Mouse (Mus musculus) erythroblast, embryonic 14.5 days (primary cell): Measurements from ENCODE around the gene Zranb1. TPM values are rescaled to one million over a fixed set of nuclear protein-coding genes. Genes with fewer than 3 reads are reported as not detected.

Source experiments
- H3K27me3 ChIP-seq: 2 replicates; pipeline ENCODE4 v1.6.1; 2012; ENCODE audit warnings: inconsistent platforms; ENCODE audit not compliant: control insufficient read depth
- H3K36me3 ChIP-seq: 2 replicates; pipeline ENCODE4 v1.6.1; 2012; ENCODE audit warnings: mild to moderate bottlenecking, inconsistent platforms; ENCODE audit not compliant: control insufficient read depth
- H3K4me1 ChIP-seq: 2 replicates; pipeline ENCODE4 v1.6.1; 2012; ENCODE audit warnings: inconsistent platforms; ENCODE audit not compliant: control insufficient read depth
- H3K4me3 ChIP-seq: replicated peaks from 2 replicates; pipeline ENCODE3; 2012; ENCODE audit warnings: moderate library complexity, mild to moderate bottlenecking, inconsistent platforms
- H3K9me3 ChIP-seq: 2 replicates; pipeline ENCODE4 v1.6.1; 2012; ENCODE audit warnings: low read length, inconsistent platforms, mixed read lengths; ENCODE audit not compliant: control insufficient read depth
- GATA1 ChIP-seq: IDR thresholded peaks from 2 replicates; pipeline ENCODE4 v1.6.1; 2012; ENCODE audit warnings: low read length, inconsistent platforms, mixed read lengths
- TAL1 ChIP-seq: IDR thresholded peaks from 3 replicates; pipeline ENCODE4 v1.6.1; 2012; ENCODE audit warnings: low read length, inconsistent platforms, mixed read lengths
- polyA plus RNA-seq: library from polyadenylated mRNA; stranded (reverse); fragments of >175 nt; gene quantifications from 2 replicates; pipeline ENCODE4 v1.2.3, GENCODE M21; 2012

Gene Zranb1
- polyA plus RNA-seq, 1 experiment = 1.3 TPM

- TF ChIP-seq TAL1 = no peak
- TF ChIP-seq GATA1 = no peak
- Histone ChIP-seq H3K4me3 (no peak overlapping the region), H3K27me3 (peaks cover 4% of the 10 kb centered on the region), H3K36me3 (no peaks in the 10 kb centered on the region), H3K4me1 (peaks cover 2% of the 10 kb centered on the region), H3K9me3 (no peaks in the 10 kb centered on the region)
Observed at GRCm38 (mm10) chr7:132925227-132925626, 5.7 kb upstream of the Zranb1 start.

GRCm38 (mm10) chr7:132927201-132927600, 3.7 kb upstream of the Zranb1 start:
- Histone ChIP-seq H3K4me1 (peaks cover 9% of the 10 kb centered on the region), H3K36me3 (no peaks in the 10 kb centered on the region), H3K27me3 (peaks cover 2% of the 10 kb centered on the region; the same call in 1 of the 2 replicates), H3K4me3 (no peak overlapping the region), H3K9me3 (no peaks in the 10 kb centered on the region)
- TF ChIP-seq GATA1 (no peak), TAL1 (no peak)

GRCm38 (mm10) chr7:132930055-132930454, 887 bp upstream of the Zranb1 start:
- TF ChIP-seq TAL1 (no peak), GATA1 (no peak)
- Histone ChIP-seq H3K4me3 (peak overlapping the region; percentile 100), H3K36me3 (no peaks in the 10 kb centered on the region), H3K4me1 (peaks cover 29% of the 10 kb centered on the region), H3K9me3 (no peaks in the 10 kb centered on the region), H3K27me3 (0 out of 2 replicates have a peak, but pooled peaks cover 2% of the 10 kb centered on the region)

- TF ChIP-seq GATA1 (no peak), TAL1 (no peak)
- no peaks in the 10 kb centered on the region for H3K9me3 ChIP-seq
- H3K4me3 ChIP-seq = peak overlapping the region; percentile 100
- no peaks in the 10 kb centered on the region for H3K27me3 ChIP-seq
- no peaks in the 10 kb centered on the region for H3K36me3 ChIP-seq
- H3K4me1 ChIP-seq = peaks cover 33% of the 10 kb centered on the region
Observed at GRCm38 (mm10) chr7:132931560-132932351, 814 bp downstream of the Zranb1 start.

GRCm38 (mm10) chr7:132933331-132933730, 2.4 kb downstream of the Zranb1 start:
- no peaks in the 10 kb centered on the region for H3K36me3 ChIP-seq

GRCm38 (mm10) chr7:132934743-132935142, 3.8 kb downstream of the Zranb1 start:
- H3K27me3 ChIP-seq = no peaks in the 10 kb centered on the region
- no peak overlapping the region for H3K4me3 ChIP-seq
- H3K9me3 ChIP-seq = no peaks in the 10 kb centered on the region
- H3K4me1 ChIP-seq = peaks cover 34% of the 10 kb centered on the region
- no peaks in the 10 kb centered on the region for H3K36me3 ChIP-seq
- TF ChIP-seq TAL1 (no peak), GATA1 (no peak)

More at GRCm38 (mm10) chr7:132933331-132933730, 2.4 kb downstream of the Zranb1 start:
- TF ChIP-seq TAL1 = no peak
- TF ChIP-seq GATA1 = no peak
- Histone ChIP-seq H3K9me3 (no peaks in the 10 kb centered on the region), H3K27me3 (no peaks in the 10 kb centered on the region), H3K4me3 (peak overlapping the region; percentile 100), H3K4me1 (peaks cover 34% of the 10 kb centered on the region)

- Histone ChIP-seq H3K4me1 (peaks cover 17% of the 10 kb centered on the region), H3K36me3 (no peaks in the 10 kb centered on the region), H3K4me3 (no peak overlapping the region), H3K9me3 (no peaks in the 10 kb centered on the region), H3K27me3 (no peaks in the 10 kb centered on the region)
- TF ChIP-seq TAL1 (no peak), GATA1 (no peak)
Observed at GRCm38 (mm10) chr7:132939118-132939517, 8.2 kb downstream of the Zranb1 start.

- Histone ChIP-seq H3K36me3 (no peaks in the 10 kb centered on the region), H3K4me3 (no peak overlapping the region), H3K9me3 (no peaks in the 10 kb centered on the region), H3K27me3 (no peaks in the 10 kb centered on the region), H3K4me1 (peaks cover 11% of the 10 kb centered on the region)
- TF ChIP-seq GATA1 = no peak
- no peak for TF ChIP-seq TAL1
Observed at GRCm38 (mm10) chr7:132940569-132940968, 9.6 kb downstream of the Zranb1 start.

- no peak for TF ChIP-seq TAL1
- no peak for TF ChIP-seq GATA1
- Histone ChIP-seq H3K9me3 (no peaks in the 10 kb centered on the region), H3K27me3 (no peaks in the 10 kb centered on the region), H3K4me3 (no peak overlapping the region), H3K4me1 (no peaks in the 10 kb centered on the region; the same call in 1 of the 2 replicates), H3K36me3 (peaks cover 13% of the 10 kb centered on the region)
Observed at GRCm38 (mm10) chr7:132949968-132950367, 19.0 kb downstream of the Zranb1 start.
